In the genomic region with DNA sequence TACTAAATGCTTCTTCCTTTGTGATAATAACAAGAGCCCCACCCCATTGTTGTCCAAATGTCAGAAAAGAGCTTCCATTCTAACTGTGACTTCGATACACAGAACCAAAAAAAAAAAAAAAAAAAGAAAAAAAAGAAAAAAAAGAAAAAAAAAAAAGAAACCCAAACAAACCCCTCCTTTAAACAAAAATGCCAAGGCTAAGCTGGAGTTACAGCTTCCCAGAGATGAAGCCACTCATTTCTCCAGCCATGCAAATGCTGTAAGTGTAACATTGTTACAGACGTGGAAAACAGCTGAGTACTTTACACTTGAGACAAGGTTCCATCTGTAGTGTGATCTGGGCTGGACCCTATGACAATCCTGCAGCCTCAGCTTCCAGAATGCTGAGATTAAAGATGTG, we compare ENCODE assay signal across 9 mouse cellular contexts. TPM values are rescaled to one million over a fixed set of nuclear protein-coding genes. Genes with fewer than 3 reads are reported as not detected.
A peak's percentile ranks its signal among the peaks of the same experiment; 100 is the strongest.
DNase-seq lines count a peak whose midpoint lies in the region; ATAC-seq and TF ChIP-seq lines count a peak whose summit lies in the region.
"Had no signal": no experiment of that assay in that cellular context is flagged by ENCODE, and none has a peak within 500 bp of the region (broad histone marks: within the 10 kb centered on the region; RNA-seq: fewer than 3 reads in every experiment).

No protein-coding gene starts in this region.

- H3K27ac ChIP-seq in heart, embryonic 14.5 days (replicated peaks in 1 of 2; ENCODE audit: control insufficient read depth in 1 of 2, insufficient read depth in 1 of 2, low read depth in 2 of 2, low read length in 2 of 2) = peak overlapping the region; percentile 52 to 86; a peak in 3 of 4 replicates
- H3K27ac ChIP-seq in bone marrow, adult 2 months (ENCODE audit: control insufficient read depth, insufficient read depth, low read depth, low read length, poor library complexity) = no peak overlapping the region
- peak overlapping the region; percentile 62 for H3K27ac ChIP-seq in hindbrain, embryonic 15.5 days (replicated peaks)
- peak overlapping the region; percentile 87 for H3K27ac ChIP-seq in midbrain, embryonic 12.5 days (replicated peaks)
- no peak overlapping the region for H3K27ac ChIP-seq in thymus, adult 2 months (ENCODE audit: control insufficient read depth, insufficient read depth, low read length)

- H3K36me3 ChIP-seq in heart, embryonic 14.5 days (ENCODE audit: control insufficient read depth, insufficient read depth, low read length) = peaks cover 33% of the 10 kb centered on the region
- H3K36me3 ChIP-seq in hindbrain, embryonic 15.5 days = peaks cover 11% of the 10 kb centered on the region
- peaks cover 28% of the 10 kb centered on the region for H3K36me3 ChIP-seq in midbrain, embryonic 12.5 days
- no peaks in the 10 kb centered on the region for H3K36me3 ChIP-seq in thymus, adult 2 months (ENCODE audit: control insufficient read depth, insufficient read depth, low read length)

- no peaks in the 10 kb centered on the region for H3K27me3 ChIP-seq in heart, embryonic 14.5 days (ENCODE audit: control insufficient read depth, insufficient read depth, low read length)
- H3K27me3 ChIP-seq in hindbrain, embryonic 15.5 days = no peaks in the 10 kb centered on the region
- H3K27me3 ChIP-seq in midbrain, embryonic 12.5 days = no peaks in the 10 kb centered on the region
- H3K27me3 ChIP-seq in thymus, adult 2 months (ENCODE audit: control insufficient read depth, insufficient read depth, low read length) = no peaks in the 10 kb centered on the region

- H3K4me2 ChIP-seq in heart, embryonic 14.5 days (ENCODE audit: low read length) = peak overlapping the region; percentile 84
- H3K4me2 ChIP-seq in hindbrain, embryonic 15.5 days = peak overlapping the region; percentile 96
- H3K4me2 ChIP-seq in midbrain, embryonic 12.5 days (replicated peaks) = peak overlapping the region; percentile 94

- H3K4me1 ChIP-seq in heart, embryonic 14.5 days (ENCODE audit: control insufficient read depth in 2 of 2, insufficient read depth in 2 of 2, low read length in 2 of 2) = peaks cover 14 to 35% of the 10 kb centered on the region in 2 experiments
- peaks cover 2% of the 10 kb centered on the region; the same call in 1 of the 2 replicates for H3K4me1 ChIP-seq in bone marrow, adult 2 months (ENCODE audit: control insufficient read depth, insufficient read depth, low read length)
- H3K4me1 ChIP-seq in hindbrain, embryonic 15.5 days (replicated peaks) = peaks cover 43% of the 10 kb centered on the region
- peaks cover 36% of the 10 kb centered on the region for H3K4me1 ChIP-seq in midbrain, embryonic 12.5 days
- peaks cover 9% of the 10 kb centered on the region for H3K4me1 ChIP-seq in thymus, adult 2 months (replicated peaks; ENCODE audit: control insufficient read depth, insufficient read depth, low read length)

- TF ChIP-seq CTCF in bone marrow, adult 2 months (IDR thresholded peaks at IDR 0.05; ENCODE audit: control insufficient read depth, insufficient read depth, low read length) = no peak
- no peak for TF ChIP-seq CTCF in thymus, adult 2 months (IDR thresholded peaks at IDR 0.05; ENCODE audit: borderline replicate concordance, control insufficient read depth, extremely low read depth, insufficient read depth, low read length, poor library complexity)

- H3K4me3 ChIP-seq in heart, embryonic 14.5 days (ENCODE audit: control insufficient read depth in 1 of 2, insufficient read depth in 1 of 2, low read depth in 1 of 2, low read length in 2 of 2) = peak overlapping the region; percentile 59 to 75; a peak in 3 of 4 replicates
- H3K4me3 ChIP-seq in bone marrow, adult 2 months (replicated peaks; ENCODE audit: control insufficient read depth, low read depth, low read length) = peak overlapping the region; percentile 49
- peak overlapping the region; percentile 64 for H3K4me3 ChIP-seq in hindbrain, embryonic 15.5 days
- H3K4me3 ChIP-seq in midbrain, embryonic 12.5 days = peak overlapping the region; percentile 65
- H3K4me3 ChIP-seq in thymus, adult 2 months (ENCODE audit: control insufficient read depth, insufficient read depth, low read length) = no peak overlapping the region

- no peak for TF ChIP-seq POLR2A in bone marrow, adult 2 months (IDR thresholded peaks at IDR 0.05; ENCODE audit: borderline replicate concordance, control insufficient read depth, low read depth, low read length)
- TF ChIP-seq POLR2A in thymus, adult 2 months (IDR thresholded peaks at IDR 0.05; ENCODE audit: control insufficient read depth, extremely low read depth, insufficient read depth, low read length, poor library complexity) = no peak

- 31% methylated on average over 2 of the region's 2 CpGs for WGBS in heart, embryonic 14.5 days
- WGBS in bone marrow, adult 2 months = 28% methylated on average over 2 of the region's 2 CpGs
- 33% methylated on average over 2 of the region's 2 CpGs for WGBS in hindbrain, embryonic 15.5 days
- 25% methylated on average over 2 of the region's 2 CpGs for WGBS in midbrain, embryonic 12.5 days
- 27% methylated on average over 2 of the region's 2 CpGs for WGBS in thymus, adult 2 months

- DNase-seq in heart, adult 8-10 months (ENCODE audit: low spot score) = no peak
- no peak for DNase-seq in thymus, adult 2 months
- DNase-seq in layer of hippocampus, adult 9-11 months = no peak

- H3K9me3 ChIP-seq in heart, embryonic 14.5 days (ENCODE audit: control insufficient read depth, low read length) = no peaks in the 10 kb centered on the region
- H3K9me3 ChIP-seq in hindbrain, embryonic 15.5 days = no peaks in the 10 kb centered on the region
- no peaks in the 10 kb centered on the region for H3K9me3 ChIP-seq in midbrain, embryonic 12.5 days

- H3K9ac ChIP-seq in heart, embryonic 14.5 days (ENCODE audit: low read length) = peak overlapping the region; percentile 79
- H3K9ac ChIP-seq in hindbrain, embryonic 15.5 days = peak overlapping the region; percentile 2; the same call in 1 of the 2 replicates
- peak overlapping the region; percentile 62 for H3K9ac ChIP-seq in midbrain, embryonic 12.5 days (replicated peaks)

- no peak for ATAC-seq in heart, embryonic 14.5 days (ENCODE audit: insufficient number of reproducible peaks, insufficient read depth, low FRiP score, low read depth)
- no peak for ATAC-seq in hindbrain, embryonic 15.5 days (ENCODE audit: low FRiP score, low read depth)
- ATAC-seq in midbrain, embryonic 12.5 days (ENCODE audit: low FRiP score, low read depth) = no peak
- ATAC-seq in cerebellum, adult (ENCODE audit: insufficient number of reproducible peaks, low FRiP score, low TSS enrichment) = no peak

RNA-seq across cellular contexts. Expression of a gene that starts 1.1 kb away (rescaled TPM):
- polyA plus RNA-seq in heart, embryonic 14.5 days (2014; fragmentation: Nextera tagmentation; extraction: Ambion mirVana) = 354 and 368 TPM in 2 replicates
- total RNA-seq in heart, adult 8-10 months (2022) = 1 to 10 TPM; 3.8 to 5.4 (median 4.2) TPM
- polyA plus RNA-seq in bone marrow, adult 2 months (2011; ENCODE audit: insufficient read depth, insufficient read length, low replicate concordance, missing spikeins) = 126 and 145 TPM in 2 replicates
- 95.9 and 110 TPM in 2 replicates for polyA plus RNA-seq in hindbrain, embryonic 15.5 days (2015; fragmentation: Nextera tagmentation; extraction: Ambion mirVana)
- 291 and 306 TPM in 2 replicates for polyA plus RNA-seq in midbrain, embryonic 12.5 days (2016; fragmentation: Nextera tagmentation; extraction: Ambion mirVana)
- polyA plus RNA-seq in thymus, adult 2 months (2012; rRNA removed) = 104 TPM in 2 replicates

RNA-seq across cellular contexts. Expression of a gene that starts 1.1 kb away (rescaled TPM):
- 48.0 and 50.5 TPM in 2 replicates for polyA plus RNA-seq in heart, embryonic 14.5 days (2014; fragmentation: Nextera tagmentation; extraction: Ambion mirVana)
- 10 to 100 TPM; 33.3 to 37.7 (median 36.5) TPM for total RNA-seq in heart, adult 8-10 months (2022)
- 41.6 and 65.2 TPM in 2 replicates for polyA plus RNA-seq in bone marrow, adult 2 months (2011; ENCODE audit: insufficient read depth, insufficient read length, low replicate concordance, missing spikeins)
- 20.0 and 21.8 TPM in 2 replicates for polyA plus RNA-seq in hindbrain, embryonic 15.5 days (2015; fragmentation: Nextera tagmentation; extraction: Ambion mirVana)
- polyA plus RNA-seq in midbrain, embryonic 12.5 days (2016; fragmentation: Nextera tagmentation; extraction: Ambion mirVana) = 33.0 and 43.5 TPM in 2 replicates
- polyA plus RNA-seq in thymus, adult 2 months (2012; rRNA removed) = 89.9 and 92.1 TPM in 2 replicates

RNA-seq across cellular contexts. Expression of a gene that starts 5.5 kb away (rescaled TPM):
- polyA plus RNA-seq in heart, embryonic 14.5 days (2014; fragmentation: Nextera tagmentation; extraction: Ambion mirVana) = 33.5 and 35.2 TPM in 2 replicates
- 10 to 100 TPM; 55.5 to 71.8 (median 67.9) TPM for total RNA-seq in heart, adult 8-10 months (2022)
- polyA plus RNA-seq in bone marrow, adult 2 months (2011; ENCODE audit: insufficient read depth, insufficient read length, low replicate concordance, missing spikeins) = 9.7 and 17.6 TPM in 2 replicates
- polyA plus RNA-seq in hindbrain, embryonic 15.5 days (2015; fragmentation: Nextera tagmentation; extraction: Ambion mirVana) = 33.3 and 34.9 TPM in 2 replicates
- polyA plus RNA-seq in midbrain, embryonic 12.5 days (2016; fragmentation: Nextera tagmentation; extraction: Ambion mirVana) = 34.4 and 34.7 TPM in 2 replicates
- polyA plus RNA-seq in thymus, adult 2 months (2012; rRNA removed) = 57.0 and 58.3 TPM in 2 replicates

RNA-seq across cellular contexts. Expression of a gene that starts 12.9 kb away (rescaled TPM):
- 24.3 and 27.8 TPM in 2 replicates for polyA plus RNA-seq in heart, embryonic 14.5 days (2014; fragmentation: Nextera tagmentation; extraction: Ambion mirVana)
- 10 to 100 TPM; 13.3 to 17.9 (median 14.9) TPM for total RNA-seq in heart, adult 8-10 months (2022)
- 29.7 and 45.4 TPM in 2 replicates for polyA plus RNA-seq in bone marrow, adult 2 months (2011; ENCODE audit: insufficient read depth, insufficient read length, low replicate concordance, missing spikeins)
- polyA plus RNA-seq in hindbrain, embryonic 15.5 days (2015; fragmentation: Nextera tagmentation; extraction: Ambion mirVana) = 43.1 and 45.8 TPM in 2 replicates
- polyA plus RNA-seq in midbrain, embryonic 12.5 days (2016; fragmentation: Nextera tagmentation; extraction: Ambion mirVana) = 52.5 and 58.3 TPM in 2 replicates
- 82.3 and 133 TPM in 2 replicates for polyA plus RNA-seq in thymus, adult 2 months (2012; rRNA removed)

RNA-seq across cellular contexts. Expression of a gene that starts 14.5 kb away (rescaled TPM):
- polyA plus RNA-seq in heart, embryonic 14.5 days (2014; fragmentation: Nextera tagmentation; extraction: Ambion mirVana) = not detected in 2 replicates
- total RNA-seq in heart, adult 8-10 months (2022) = 1 to 10 TPM in 2 of 4 experiments, under 1 TPM in 1, not detected in 1; 0.75 to 1.5 (median 1.2) TPM
- polyA plus RNA-seq in bone marrow, adult 2 months (2011; ENCODE audit: insufficient read depth, insufficient read length, low replicate concordance, missing spikeins) = 0.92 TPM in 1 of 2 replicates, not detected in the other
- 0.89 TPM in 1 of 2 replicates, not detected in the other for polyA plus RNA-seq in hindbrain, embryonic 15.5 days (2015; fragmentation: Nextera tagmentation; extraction: Ambion mirVana)
- polyA plus RNA-seq in midbrain, embryonic 12.5 days (2016; fragmentation: Nextera tagmentation; extraction: Ambion mirVana) = 1.1 and 1.5 TPM in 2 replicates
- 0.66 TPM in 1 of 2 replicates, not detected in the other for polyA plus RNA-seq in thymus, adult 2 months (2012; rRNA removed)
- polyA plus RNA-seq: gonadal fat pad, adult 2 months had no signal

Comparison
In these comparisons a context has a peak if more than half of its experiments do, and no peak if none do; other contexts are left out.
1. H3K27ac ChIP-seq: peak in heart, embryonic 14.5 days (2 of 2), hindbrain, embryonic 15.5 days (single experiment) and midbrain, embryonic 12.5 days (single experiment); none in bone marrow, adult 2 months (single experiment) and thymus, adult 2 months (single experiment).
2. H3K9ac ChIP-seq: peak in every context shown above with its lines; median percentile 79 in heart, embryonic 14.5 days; 62 in midbrain, embryonic 12.5 days; 2 in hindbrain, embryonic 15.5 days.
3. Peak in every context shown above with its lines, with median percentiles within 50 percentile points of each other: H3K4me2 ChIP-seq.